ENCODE assay signal across 27 mouse cellular contexts in the genomic region with DNA sequence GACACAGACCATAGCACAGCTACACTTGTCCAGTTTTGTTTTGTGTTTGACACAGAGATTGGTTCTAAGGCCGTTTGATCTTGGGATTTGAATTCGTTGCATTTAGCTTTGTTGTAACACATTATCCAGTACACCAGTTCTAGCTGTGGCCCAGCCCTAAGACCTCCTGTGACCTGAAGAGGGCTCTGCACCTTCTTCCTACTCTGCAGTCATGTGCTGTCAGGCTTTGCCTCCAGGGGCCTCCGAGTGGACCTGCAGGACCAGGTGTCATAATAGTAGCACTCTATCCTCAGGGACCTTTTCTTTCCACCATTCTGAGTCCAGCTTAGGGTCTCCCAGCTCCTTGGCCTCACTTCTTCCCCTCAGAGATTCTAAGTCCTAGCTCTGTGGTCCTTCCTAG. TPM values are rescaled to one million over a fixed set of nuclear protein-coding genes. Genes with fewer than 3 reads are reported as not detected.
DNase-seq lines count a peak whose midpoint lies in the region; ATAC-seq and TF ChIP-seq lines count a peak whose summit lies in the region.
"Had no signal": no experiment of that assay in that cellular context is flagged by ENCODE, and none has a peak within 500 bp of the region (broad histone marks: within the 10 kb centered on the region; RNA-seq: fewer than 3 reads in every experiment).

No protein-coding gene starts in this region.

- no peak for DNase-seq in gastrocnemius, adult 2 months
- no peak for DNase-seq in gastrocnemius, postnatal 14 days
- DNase-seq in lung, postnatal 0 days (ENCODE audit: low spot score): no peak
- DNase-seq in lung, postnatal 4 days: no peak
- DNase-seq in hindbrain, embryonic 10.5 days (ENCODE audit: low spot score): no peak
- DNase-seq: adrenal gland, postnatal 36 days; cerebellum, adult 11 months; cerebellum, adult 9-11 months; gastrocnemius, postnatal 25 days; kidney, adult 9 months; kidney, postnatal 25 days; lung, adult 18-20 months; lung, postnatal 14 days; right cerebral cortex, postnatal 14 days; thymus, adult 2 months had no signal

- H3K36me3 ChIP-seq in lung, postnatal 0 days (ENCODE audit: insufficient read depth, low read length): 0 out of 2 replicates have a peak, but pooled peaks cover 4% of the 10 kb centered on the region
- H3K36me3 ChIP-seq in liver, embryonic 15.5 days (replicated peaks): 0 out of 2 replicates have a peak, but pooled peaks cover 4% of the 10 kb centered on the region
- H3K36me3 ChIP-seq in hindbrain, embryonic 10.5 days: peaks cover 95% of the 10 kb centered on the region
- H3K36me3 ChIP-seq in forebrain, embryonic 13.5 days (ENCODE audit: poor library complexity, severe bottlenecking): peaks cover 79% of the 10 kb centered on the region
- H3K36me3 ChIP-seq: G1E had no signal

- intact Hi-C loops in gastrocnemius, adult 2 months (cut with DNase I): no loop called here
- intact Hi-C loops in gastrocnemius, postnatal 14 days (cut with DNase I; ENCODE audit: low total_unique reads): no loop called here

- no peaks in the 10 kb centered on the region for H3K4me1 ChIP-seq in lung, postnatal 0 days (ENCODE audit: insufficient read depth, low read depth, low read length)
- peaks cover 98% of the 10 kb centered on the region for H3K4me1 ChIP-seq in liver, embryonic 15.5 days (replicated peaks)
- H3K4me1 ChIP-seq in hindbrain, embryonic 10.5 days (replicated peaks): peaks cover 9% of the 10 kb centered on the region; the same call in 1 of the 2 replicates
- peaks cover 5% of the 10 kb centered on the region; the same call in 1 of the 2 replicates for H3K4me1 ChIP-seq in forebrain, embryonic 13.5 days
- H3K4me1 ChIP-seq: embryonic facial prominence, embryonic 10.5 days had no signal

- TF ChIP-seq EP300 in lung, postnatal 0 days (IDR thresholded peaks at IDR 0.05): no peak

- H3K27me3 ChIP-seq in lung, postnatal 0 days (replicated peaks; ENCODE audit: insufficient read depth, low read length): no peaks in the 10 kb centered on the region
- no peaks in the 10 kb centered on the region for H3K27me3 ChIP-seq in liver, embryonic 15.5 days
- no peaks in the 10 kb centered on the region for H3K27me3 ChIP-seq in hindbrain, embryonic 10.5 days (ENCODE audit: insufficient read depth, poor library complexity, severe bottlenecking)
- H3K27me3 ChIP-seq in forebrain, embryonic 13.5 days: no peaks in the 10 kb centered on the region
- H3K27me3 ChIP-seq: heart, embryonic 13.5 days; midbrain, embryonic 13.5 days; Patski had no signal

- WGBS in lung, postnatal 0 days: 79% methylated on average over 3 of the region's 3 CpGs
- WGBS in liver, embryonic 15.5 days (ENCODE audit: insufficient replicate concordance): 46% methylated on average over 3 of the region's 3 CpGs
- WGBS in hindbrain, embryonic 10.5 days: 91% methylated on average over 3 of the region's 3 CpGs
- WGBS in forebrain, embryonic 13.5 days: 93% methylated on average over 3 of the region's 3 CpGs

- no peak overlapping the region for H3K4me3 ChIP-seq in gastrocnemius, adult 2 months
- H3K4me3 ChIP-seq in lung, postnatal 0 days (ENCODE audit: low read depth, low read length): no peak overlapping the region
- H3K4me3 ChIP-seq in liver, embryonic 15.5 days (replicated peaks): no peak overlapping the region
- no peak overlapping the region for H3K4me3 ChIP-seq in hindbrain, embryonic 10.5 days
- no peak overlapping the region for H3K4me3 ChIP-seq in forebrain, embryonic 13.5 days
- H3K4me3 ChIP-seq: embryonic facial prominence, embryonic 10.5 days; heart, embryonic 13.5 days; layer of hippocampus, adult 2 months; midbrain, embryonic 13.5 days had no signal

- no peak overlapping the region for H3K9ac ChIP-seq in lung, postnatal 0 days (replicated peaks; ENCODE audit: low read depth)
- no peak overlapping the region for H3K9ac ChIP-seq in liver, embryonic 15.5 days
- H3K9ac ChIP-seq in forebrain, embryonic 13.5 days: no peak overlapping the region
- H3K9ac ChIP-seq: heart, embryonic 13.5 days; hindbrain, embryonic 14.5 days; midbrain, embryonic 13.5 days had no signal

- H3K27ac ChIP-seq in gastrocnemius, adult 2 months: peak overlapping the region; percentile 69; the same call in 1 of the 2 replicates
- H3K27ac ChIP-seq in lung, postnatal 0 days (ENCODE audit: low read length): no peak overlapping the region
- peak overlapping the region; percentile 89 for H3K27ac ChIP-seq in liver, embryonic 15.5 days (replicated peaks)
- no peak overlapping the region for H3K27ac ChIP-seq in hindbrain, embryonic 10.5 days
- H3K27ac ChIP-seq in forebrain, embryonic 13.5 days: no peak overlapping the region
- H3K27ac ChIP-seq: embryonic facial prominence, embryonic 10.5 days; hindbrain, embryonic 14.5 days; midbrain, embryonic 13.5 days; stomach, postnatal 0 days had no signal

- H3K4me2 ChIP-seq in lung, postnatal 0 days (replicated peaks; ENCODE audit: low read depth, low read length): no peak overlapping the region
- no peak overlapping the region for H3K4me2 ChIP-seq in liver, embryonic 15.5 days
- H3K4me2 ChIP-seq in forebrain, embryonic 13.5 days: no peak overlapping the region
- H3K4me2 ChIP-seq: hindbrain, embryonic 14.5 days; midbrain, embryonic 13.5 days had no signal

- no peak for ATAC-seq in lung, postnatal 0 days
- no peak for ATAC-seq in liver, embryonic 15.5 days (ENCODE audit: insufficient read depth)
- ATAC-seq in forebrain, embryonic 13.5 days: no peak
- ATAC-seq: forebrain, embryonic 16.5 days; intestine, embryonic 16.5 days; midbrain, embryonic 13.5 days; Patski had no signal

- H3K9me3 ChIP-seq in lung, postnatal 0 days (ENCODE audit: low read length): no peaks in the 10 kb centered on the region
- no peaks in the 10 kb centered on the region for H3K9me3 ChIP-seq in liver, embryonic 15.5 days (replicated peaks)
- no peaks in the 10 kb centered on the region for H3K9me3 ChIP-seq in hindbrain, embryonic 10.5 days
- no peaks in the 10 kb centered on the region for H3K9me3 ChIP-seq in forebrain, embryonic 13.5 days (replicated peaks)
- H3K9me3 ChIP-seq: embryonic facial prominence, embryonic 10.5 days; G1E; heart, embryonic 13.5 days; midbrain, embryonic 13.5 days had no signal

- no peak for TF ChIP-seq CTCF in gastrocnemius, adult 2 months (IDR thresholded peaks at IDR 0.05)
- 0 out of 2 replicates have a peak, but pooled peaks have one; percentile 12 for TF ChIP-seq CTCF in lung, postnatal 0 days (IDR thresholded peaks at IDR 0.05)

RNA-seq across cellular contexts. Expression of a gene that starts 23.2 kb away (rescaled TPM):
- total RNA-seq in gastrocnemius, adult 2 months (2021): 1 to 10 TPM; 2.2 to 3.0 TPM
- total RNA-seq in gastrocnemius, postnatal 14 days (2021): 1 to 10 TPM; 7.1 to 8.6 TPM
- 45.5 and 46.7 TPM in 2 replicates for polyA plus RNA-seq in lung, postnatal 0 days (2015; fragmentation: Nextera tagmentation; extraction: Ambion mirVana)
- 17.0 and 20.1 TPM in 2 replicates for polyA plus RNA-seq in liver, embryonic 15.5 days (2015; fragmentation: Nextera tagmentation; extraction: Ambion mirVana)
- 62.4 and 74.3 TPM in 2 replicates for polyA plus RNA-seq in hindbrain, embryonic 10.5 days (2016; fragmentation: Nextera tagmentation; extraction: Ambion mirVana)
- 64.7 and 71.2 TPM in 2 replicates for polyA plus RNA-seq in forebrain, embryonic 13.5 days (2015; fragmentation: Nextera tagmentation; extraction: Ambion mirVana)

Comparison
In these comparisons a context has a peak if more than half of its experiments do, and no peak if none do; other contexts are left out.
1. H3K27ac ChIP-seq: peak in gastrocnemius, adult 2 months (single experiment) and liver, embryonic 15.5 days (single experiment); none in lung, postnatal 0 days (single experiment), hindbrain, embryonic 10.5 days (single experiment) and forebrain, embryonic 13.5 days (single experiment).